Mouse (Mus musculus): ENCODE data around the gene Ankrd34a. TPM values are rescaled to one million over a fixed set of nuclear protein-coding genes. Genes with fewer than 3 reads are reported as not detected.
"Not testable (repeated sequence)": the region's sequence is repeated elsewhere in the genome, so short reads cannot be mapped to it uniquely, and the experiment has no call there.

Ankrd34a gene
- polyA plus RNA-seq, 1 experiment from 2014 or later = 0.15 TPM

DNA sequence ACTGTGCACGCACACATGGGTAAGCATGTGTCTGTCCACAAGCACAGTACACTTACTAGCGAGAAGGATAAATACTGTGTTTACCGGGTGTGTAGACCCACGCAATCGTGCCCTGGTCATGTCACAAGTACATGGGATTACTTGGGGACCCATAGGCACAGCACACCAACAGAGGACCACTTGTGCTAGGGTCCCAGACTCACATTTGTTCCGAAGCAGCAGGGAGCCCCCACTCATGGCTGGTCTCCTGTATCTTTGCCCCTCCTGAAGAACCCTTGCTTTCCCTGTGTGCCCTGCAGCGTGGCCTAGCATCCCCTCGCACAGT, 2.6 kb downstream of the Ankrd34a start:
- Histone ChIP-seq H3K27ac (ENCODE audit: low read length) (no peak overlapping the region), H3K27me3 (ENCODE audit: control insufficient read depth, insufficient read depth, low read depth, low read length) (peaks cover 76% of the 10 kb centered on the region), H3K4me1 (ENCODE audit: control insufficient read depth, low read depth, low read length) (peaks cover 22% of the 10 kb centered on the region), H3K36me3 (ENCODE audit: control insufficient read depth, insufficient read depth) (no peaks in the 10 kb centered on the region), H3K9ac (ENCODE audit: low read depth, low read length) (no peak overlapping the region), H3K4me3 (ENCODE audit: low read depth, low read length) (no peak overlapping the region), H3K4me2 (ENCODE audit: low read depth, low read length) (no peak overlapping the region), H3K9me3 (replicated peaks; ENCODE audit: control insufficient read depth, low read length) (no peaks in the 10 kb centered on the region)
- WGBS (ENCODE audit: insufficient replicate concordance) = 50% methylated on average over 8 of the region's 8 CpGs
- no peak for ATAC-seq (ENCODE audit: low read depth)

DNA sequence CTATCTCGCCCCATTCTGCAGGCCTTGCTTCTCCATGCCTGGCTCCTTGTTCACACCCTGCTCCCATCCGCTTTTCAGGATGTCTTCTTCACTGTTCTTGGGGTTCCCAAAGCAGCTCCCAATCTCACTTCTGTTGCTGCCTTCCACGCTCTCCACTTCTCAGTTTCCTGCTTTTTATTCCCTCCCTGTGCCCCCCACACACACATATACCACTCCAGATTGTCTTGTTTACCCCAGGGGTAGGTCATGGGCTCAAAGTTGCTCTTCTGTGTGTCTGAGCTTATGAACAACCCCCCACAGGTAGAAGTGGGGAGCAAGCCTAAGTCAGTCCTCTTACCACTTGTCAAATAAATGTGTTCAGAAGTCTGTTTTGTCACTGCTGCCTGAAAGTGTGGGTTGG, 3.0 kb downstream of the Ankrd34a start:
- Histone ChIP-seq H3K4me2 (ENCODE audit: low read depth, low read length) (no peak overlapping the region), H3K36me3 (ENCODE audit: control insufficient read depth, insufficient read depth) (no peaks in the 10 kb centered on the region), H3K4me1 (ENCODE audit: control insufficient read depth, low read depth, low read length) (peaks cover 22% of the 10 kb centered on the region), H3K4me3 (ENCODE audit: low read depth, low read length) (no peak overlapping the region), H3K9ac (ENCODE audit: low read depth, low read length) (no peak overlapping the region), H3K27me3 (ENCODE audit: control insufficient read depth, insufficient read depth, low read depth, low read length) (peaks cover 76% of the 10 kb centered on the region), H3K9me3 (replicated peaks; ENCODE audit: control insufficient read depth, low read length) (no peaks in the 10 kb centered on the region), H3K27ac (ENCODE audit: low read length) (no peak overlapping the region)
- WGBS (ENCODE audit: insufficient replicate concordance) = 66% methylated on average over 3 of the region's 3 CpGs
- no peak for ATAC-seq (ENCODE audit: low read depth)

DNA sequence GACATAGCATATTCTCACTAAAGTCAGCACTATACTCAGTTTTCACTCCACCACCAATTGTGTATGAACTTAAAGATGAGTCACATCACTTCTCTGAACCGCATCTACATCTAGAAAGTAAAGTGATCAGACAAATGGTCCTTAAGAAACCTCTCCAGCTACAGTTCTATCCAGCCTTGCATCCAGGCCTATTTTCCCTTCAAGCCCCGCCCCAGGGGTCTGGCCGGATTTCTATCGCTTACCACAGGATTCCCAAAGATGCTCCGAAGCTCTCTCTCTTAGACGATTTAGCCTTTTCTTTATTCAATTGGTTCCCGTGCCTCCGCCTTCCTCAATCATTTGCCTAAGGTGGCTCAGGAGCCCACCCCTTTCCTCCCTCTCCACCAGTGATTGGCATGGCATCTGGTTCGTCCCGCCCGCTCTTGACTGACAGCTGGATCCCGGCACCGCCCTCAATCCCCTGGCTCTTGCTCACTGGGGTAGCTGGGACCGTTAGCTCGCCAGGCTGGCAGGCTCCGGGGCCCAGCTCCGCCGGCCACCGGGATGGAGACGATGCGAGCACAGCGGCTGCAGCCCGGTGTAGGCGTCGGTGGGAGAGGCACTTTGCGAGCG, 4.3 kb downstream of the Ankrd34a start, which contains the start of gene Lix1l:
Gene Lix1l (plus strand): TSS at position 511 of the 612 bp plus-strand sequence.
- peak; percentile 95 for ATAC-seq (ENCODE audit: low read depth)
- Histone ChIP-seq H3K9me3 (replicated peaks; ENCODE audit: control insufficient read depth, low read length) (no peaks in the 10 kb centered on the region), H3K27ac (ENCODE audit: low read length) (peak within 1 kb of the TSS; percentile 40), H3K4me2 (ENCODE audit: low read depth, low read length) (peak within 1 kb of the TSS; percentile 87), H3K36me3 (ENCODE audit: control insufficient read depth, insufficient read depth) (no peaks in the 10 kb centered on the region), H3K9ac (ENCODE audit: low read depth, low read length) (peak within 1 kb of the TSS; percentile 52), H3K4me3 (ENCODE audit: low read depth, low read length) (peak within 1 kb of the TSS; percentile 68), H3K27me3 (ENCODE audit: control insufficient read depth, insufficient read depth, low read depth, low read length) (peaks cover 66% of the 10 kb centered on the region), H3K4me1 (ENCODE audit: control insufficient read depth, low read depth, low read length) (peaks cover 22% of the 10 kb centered on the region)
- under 1% methylated on average over 27 of the region's 27 CpGs for WGBS (ENCODE audit: insufficient replicate concordance)

- Histone ChIP-seq H3K9ac (ENCODE audit: low read depth, low read length) (peak overlapping the region; percentile 52), H3K27me3 (ENCODE audit: control insufficient read depth, insufficient read depth, low read depth, low read length) (peaks cover 60% of the 10 kb centered on the region), H3K27ac (ENCODE audit: low read length) (peak overlapping the region; percentile 40), H3K36me3 (ENCODE audit: control insufficient read depth, insufficient read depth) (no peaks in the 10 kb centered on the region), H3K9me3 (replicated peaks; ENCODE audit: control insufficient read depth, low read length) (no peaks in the 10 kb centered on the region), H3K4me2 (ENCODE audit: low read depth, low read length) (peak overlapping the region; percentile 87), H3K4me1 (ENCODE audit: control insufficient read depth, low read depth, low read length) (peaks cover 19% of the 10 kb centered on the region), H3K4me3 (ENCODE audit: low read depth, low read length) (peak overlapping the region; percentile 68)
- 1% methylated on average over 25 of the region's 40 CpGs for WGBS (ENCODE audit: insufficient replicate concordance)
- peak; percentile 52 for ATAC-seq (ENCODE audit: low read depth)
These were observed 4.9 kb downstream of the Ankrd34a start for GRCm38 (mm10) chr3:96601251-96601787.

GRCm38 (mm10) chr3:96601941-96602703, 5.7 kb downstream of the Ankrd34a start:
- no peak overlapping the region; the same call in 1 of the 2 replicates for H3K4me3 ChIP-seq (ENCODE audit: low read depth, low read length)
- H3K27ac ChIP-seq (ENCODE audit: low read length) = no peak overlapping the region
- peaks cover 11% of the 10 kb centered on the region for H3K4me1 ChIP-seq (ENCODE audit: control insufficient read depth, low read depth, low read length)
- peaks cover 52% of the 10 kb centered on the region for H3K27me3 ChIP-seq (ENCODE audit: control insufficient read depth, insufficient read depth, low read depth, low read length)
- H3K36me3 ChIP-seq (ENCODE audit: control insufficient read depth, insufficient read depth) = no peaks in the 10 kb centered on the region
- peak overlapping the region; percentile 87 for H3K4me2 ChIP-seq (ENCODE audit: low read depth, low read length)
- H3K9me3 ChIP-seq (replicated peaks; ENCODE audit: control insufficient read depth, low read length) = no peaks in the 10 kb centered on the region
- no peak overlapping the region; the same call in 1 of the 2 replicates for H3K9ac ChIP-seq (ENCODE audit: low read depth, low read length)
- ATAC-seq (ENCODE audit: low read depth) = no peak
- 46% methylated on average over 10 of the region's 10 CpGs for WGBS (ENCODE audit: insufficient replicate concordance)

- H3K4me3 ChIP-seq (ENCODE audit: low read depth, low read length) = no peak overlapping the region
These were observed 6.3 kb downstream of the Ankrd34a start for GRCm38 (mm10) chr3:96602704-96603084.

GRCm38 (mm10) chr3:96603311-96603710, 6.9 kb downstream of the Ankrd34a start:
- no peak overlapping the region for H3K27ac ChIP-seq (ENCODE audit: low read length)
- H3K27me3 ChIP-seq (ENCODE audit: control insufficient read depth, insufficient read depth, low read depth, low read length) = peaks cover 40% of the 10 kb centered on the region

More at GRCm38 (mm10) chr3:96602704-96603084, 6.3 kb downstream of the Ankrd34a start:
- H3K4me1 ChIP-seq (ENCODE audit: control insufficient read depth, low read depth, low read length) = peaks cover 6% of the 10 kb centered on the region
- WGBS (ENCODE audit: insufficient replicate concordance) = 32% methylated on average over 5 of the region's 5 CpGs
- H3K9me3 ChIP-seq (replicated peaks; ENCODE audit: control insufficient read depth, low read length) = no peaks in the 10 kb centered on the region
- H3K27ac ChIP-seq (ENCODE audit: low read length) = no peak overlapping the region
- ATAC-seq (ENCODE audit: low read depth) = no peak
- no peaks in the 10 kb centered on the region for H3K36me3 ChIP-seq (ENCODE audit: control insufficient read depth, insufficient read depth)
- H3K4me2 ChIP-seq (ENCODE audit: low read depth, low read length) = no peak overlapping the region
- no peak overlapping the region for H3K9ac ChIP-seq (ENCODE audit: low read depth, low read length)
- peaks cover 47% of the 10 kb centered on the region for H3K27me3 ChIP-seq (ENCODE audit: control insufficient read depth, insufficient read depth, low read depth, low read length)

DNA sequence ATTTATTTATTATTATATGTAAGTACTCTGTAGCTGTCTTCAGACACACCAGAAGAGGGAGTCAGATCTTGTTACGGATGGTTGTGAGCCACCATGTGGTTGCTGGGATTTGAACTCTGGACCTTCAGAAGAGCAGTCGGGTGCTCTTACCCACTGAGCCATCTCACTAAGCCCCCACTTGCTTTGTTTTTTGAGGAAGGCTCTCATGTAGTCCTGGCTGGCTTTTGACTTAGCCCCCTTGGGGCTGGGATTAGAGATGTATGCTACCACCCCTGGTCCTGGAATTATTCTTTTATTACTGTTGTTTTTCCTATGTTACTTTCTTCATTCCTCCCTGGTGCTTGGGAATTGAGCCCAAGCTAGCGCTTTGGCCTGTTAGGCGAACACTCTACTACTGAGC, 9.6 kb downstream of the Ankrd34a start:
- not testable (repeated sequence) for H3K36me3 ChIP-seq (ENCODE audit: control insufficient read depth, insufficient read depth); H3K4me2 ChIP-seq (ENCODE audit: low read depth, low read length); H3K4me3 ChIP-seq (ENCODE audit: low read depth, low read length); H3K4me1 ChIP-seq (ENCODE audit: control insufficient read depth, low read depth, low read length); H3K9ac ChIP-seq (ENCODE audit: low read depth, low read length); H3K27ac ChIP-seq (ENCODE audit: low read length); H3K9me3 ChIP-seq (replicated peaks; ENCODE audit: control insufficient read depth, low read length); ATAC-seq (ENCODE audit: low read depth)
- WGBS (ENCODE audit: insufficient replicate concordance) = 78% methylated on average over 4 of the region's 4 CpGs
- peaks cover 14% of the 10 kb centered on the region for H3K27me3 ChIP-seq (ENCODE audit: control insufficient read depth, insufficient read depth, low read depth, low read length)

More at GRCm38 (mm10) chr3:96603311-96603710, 6.9 kb downstream of the Ankrd34a start:
- no peak overlapping the region for H3K9ac ChIP-seq (ENCODE audit: low read depth, low read length)
- H3K4me3 ChIP-seq (ENCODE audit: low read depth, low read length) = no peak overlapping the region
- no peak for ATAC-seq (ENCODE audit: low read depth)
- no peaks in the 10 kb centered on the region for H3K36me3 ChIP-seq (ENCODE audit: control insufficient read depth, insufficient read depth)
- H3K4me1 ChIP-seq (ENCODE audit: control insufficient read depth, low read depth, low read length) = peaks cover 2% of the 10 kb centered on the region; the same call in 1 of the 2 replicates
- H3K4me2 ChIP-seq (ENCODE audit: low read depth, low read length) = no peak overlapping the region
- H3K9me3 ChIP-seq (replicated peaks; ENCODE audit: control insufficient read depth, low read length) = no peaks in the 10 kb centered on the region
- WGBS (ENCODE audit: insufficient replicate concordance) = 66% methylated on average over 5 of the region's 5 CpGs

DNA sequence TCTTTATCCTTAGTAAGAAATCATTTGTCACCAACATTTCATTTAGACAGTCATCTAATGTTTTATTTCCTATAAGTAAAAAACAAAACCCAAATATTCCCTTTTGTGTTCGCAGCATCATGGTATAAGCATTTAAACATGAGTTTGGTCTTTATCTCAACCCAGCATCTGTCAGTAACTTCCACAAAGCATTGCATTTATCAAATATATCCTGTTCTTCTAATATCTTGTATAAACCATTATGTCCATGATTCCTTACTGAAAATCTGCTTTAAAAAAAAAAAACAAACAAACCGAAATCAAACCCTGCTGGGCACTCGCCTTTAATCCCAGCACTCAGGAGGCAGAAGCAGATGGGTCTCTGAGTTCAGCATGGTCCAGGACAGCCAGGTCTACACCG, 10.2 kb downstream of the Ankrd34a start:
- H3K4me2 ChIP-seq (ENCODE audit: low read depth, low read length) = no peak overlapping the region
- H3K27me3 ChIP-seq (ENCODE audit: control insufficient read depth, insufficient read depth, low read depth, low read length) = peaks cover 8% of the 10 kb centered on the region
- no peak overlapping the region for H3K4me3 ChIP-seq (ENCODE audit: low read depth, low read length)
- no peak for ATAC-seq (ENCODE audit: low read depth)
- WGBS (ENCODE audit: insufficient replicate concordance) = 60% methylated on average over 4 of the region's 4 CpGs
- no peaks in the 10 kb centered on the region; the same call in 1 of the 2 replicates for H3K4me1 ChIP-seq (ENCODE audit: control insufficient read depth, low read depth, low read length)
- no peak overlapping the region for H3K9ac ChIP-seq (ENCODE audit: low read depth, low read length)
- H3K27ac ChIP-seq (ENCODE audit: low read length) = no peak overlapping the region
- no peaks in the 10 kb centered on the region for H3K9me3 ChIP-seq (replicated peaks; ENCODE audit: control insufficient read depth, low read length)
- no peaks in the 10 kb centered on the region for H3K36me3 ChIP-seq (ENCODE audit: control insufficient read depth, insufficient read depth)
